Comparison of ENCODE assay signal across 8 mouse cellular contexts in genomic region chr17:11092900-11093299, GRCm38 (mm10).
DNase-seq lines count a peak whose midpoint lies in the region; ATAC-seq and TF ChIP-seq lines count a peak whose summit lies in the region.

No protein-coding gene starts in this region.

- no peak overlapping the region for H3K4me2 ChIP-seq in heart, postnatal 0 days (ENCODE audit: low read depth, low read length)
- no peak overlapping the region for H3K4me2 ChIP-seq in limb, embryonic 15.5 days

- 40% methylated on average over 6 of the region's 6 CpGs for WGBS in lung, adult 2 months
- 38% methylated on average over 6 of the region's 6 CpGs for WGBS in heart, postnatal 0 days
- 32% methylated on average over 6 of the region's 6 CpGs for WGBS in limb, embryonic 15.5 days

- TF ChIP-seq EP300 in heart, postnatal 0 days (IDR thresholded peaks at IDR 0.05; ENCODE audit: low read depth), result no peak

- no peak for TF ChIP-seq CTCF in lung, adult 2 months (IDR thresholded peaks at IDR 0.05; ENCODE audit: insufficient read depth, low read length)
- no peak for TF ChIP-seq CTCF in heart, postnatal 0 days (IDR thresholded peaks at IDR 0.05; ENCODE audit: low read depth)

- no peak overlapping the region for H3K27ac ChIP-seq in heart, postnatal 0 days (ENCODE audit: low read depth)
- H3K27ac ChIP-seq in limb, embryonic 15.5 days, result no peak overlapping the region

- no peaks in the 10 kb centered on the region for H3K27me3 ChIP-seq in heart, postnatal 0 days (ENCODE audit: control insufficient read depth, insufficient read depth, low read length)
- H3K27me3 ChIP-seq in limb, embryonic 15.5 days, result no peaks in the 10 kb centered on the region

- no peak overlapping the region for H3K4me3 ChIP-seq in lung, adult 2 months (replicated peaks; ENCODE audit: extremely low read depth, low read depth, low read length)
- H3K4me3 ChIP-seq in heart, postnatal 0 days (ENCODE audit: low read depth, low read length), result no peak overlapping the region
- H3K4me3 ChIP-seq in limb, embryonic 15.5 days, result no peak overlapping the region

- no peak overlapping the region for H3K9ac ChIP-seq in heart, postnatal 0 days (replicated peaks; ENCODE audit: low read depth, low read length)
- no peak overlapping the region for H3K9ac ChIP-seq in limb, embryonic 15.5 days

- H3K9me3 ChIP-seq in heart, postnatal 0 days (replicated peaks; ENCODE audit: control insufficient read depth, low read length), result no peaks in the 10 kb centered on the region
- H3K9me3 ChIP-seq in limb, embryonic 15.5 days, result no peaks in the 10 kb centered on the region

- no peak for TF ChIP-seq POLR2A in lung, adult 2 months (IDR thresholded peaks at IDR 0.05; ENCODE audit: borderline replicate concordance, extremely low read depth, low read depth, low read length)

- H3K4me1 ChIP-seq in lung, adult 2 months (ENCODE audit: control insufficient read depth, insufficient read depth, low read length), result no peaks in the 10 kb centered on the region
- H3K4me1 ChIP-seq in heart, postnatal 0 days (ENCODE audit: control insufficient read depth, insufficient read depth), result no peaks in the 10 kb centered on the region
- H3K4me1 ChIP-seq in limb, embryonic 15.5 days, result peaks cover under 1% of the 10 kb centered on the region; the same call in 1 of the 2 replicates

- peak; percentile 62 for ATAC-seq in heart, postnatal 0 days (ENCODE audit: insufficient read depth, low read depth)
- ATAC-seq in limb, embryonic 15.5 days (ENCODE audit: insufficient number of reproducible peaks, low FRiP score, low TSS enrichment, low read depth), result peak; percentile 48; the same call in 1 of the 2 replicates
- ATAC-seq in granulocyte monocyte progenitor cell, adult 5-6 weeks (replicated peaks; ENCODE audit: poor library complexity, severe bottlenecking), result no peak

- H3K36me3 ChIP-seq in heart, postnatal 0 days (replicated peaks; ENCODE audit: control insufficient read depth, insufficient read depth, low read length), result no peaks in the 10 kb centered on the region
- no peaks in the 10 kb centered on the region for H3K36me3 ChIP-seq in limb, embryonic 15.5 days

- peak; percentile 10 for DNase-seq in adrenal gland, adult 2 months
- DNase-seq in adrenal gland, postnatal 4 days (ENCODE audit: low spot score in 2 of 2), result no peak
- DNase-seq in lung, adult 18-20 months, result peak; percentile 18 to 20
- DNase-seq in lung, adult 2 months, result no peak
- no peak for DNase-seq in heart, postnatal 0 days (ENCODE audit: low spot score)
- DNase-seq in spleen, postnatal 4 days (ENCODE audit: low spot score in 2 of 2), result no peak

Comparison
In these comparisons a context has a peak if more than half of its experiments do, and no peak if none do; other contexts are left out.
1. DNase-seq: peak in adrenal gland, adult 2 months (single experiment) and lung, adult 18-20 months (2 of 2); none in adrenal gland, postnatal 4 days (0 of 2), lung, adult 2 months (single experiment), heart, postnatal 0 days (single experiment) and spleen, postnatal 4 days (0 of 2).